Mouse (Mus musculus) kidney, postnatal 14 days (tissue): ENCODE measurements around the gene Rell1.

Experiments
- DNase-seq: peaks from one replicate; pipeline ENCODE4 v3.0.0; 2022; ENCODE audit warnings: mixed read lengths

Gene Rell1

GRCm38 (mm10) chr5:63891912-63892311 is 76.8 kb downstream of the Rell1 start:
- no peak for DNase-seq

- no peak for DNase-seq
Observed at GRCm38 (mm10) chr5:63891241-63891640, 77.5 kb downstream of the Rell1 start.

GRCm38 (mm10) chr5:63887111-63887510 is 81.6 kb downstream of the Rell1 start:
- DNase-seq, result no peak

- peak; percentile 28 for DNase-seq
Observed at GRCm38 (mm10) chr5:63886709-63887108, 82.0 kb downstream of the Rell1 start.

- no peak for DNase-seq
Observed at GRCm38 (mm10) chr5:63886292-63886691, 82.4 kb downstream of the Rell1 start.

- no peak for DNase-seq
Observed at GRCm38 (mm10) chr5:63879026-63879425, 89.7 kb downstream of the Rell1 start.

GRCm38 (mm10) chr5:63876081-63876480 is 92.6 kb downstream of the Rell1 start:
- DNase-seq, result peak; percentile 47

GRCm38 (mm10) chr5:63874880-63875279 is 93.8 kb downstream of the Rell1 start:
- DNase-seq, result peak; percentile 57

GRCm38 (mm10) chr5:63872176-63872932 is 96.3 kb downstream of the Rell1 start:
- DNase-seq, result no peak

GRCm38 (mm10) chr5:63867421-63867820 is 101.3 kb downstream of the Rell1 start:
- peak; percentile 84 for DNase-seq

GRCm38 (mm10) chr5:63858901-63859300 is 109.8 kb downstream of the Rell1 start:
- no peak for DNase-seq
